Mouse (Mus musculus): ENCODE results near the gene Bbs7. TPM values are rescaled to one million over a fixed set of nuclear protein-coding genes. Genes with fewer than 3 reads are reported as not detected.

Bbs7 gene
- polyA plus RNA-seq (2014; fragmentation: Illumina TruSeq; extraction: RNeasy Lipid Tissue Mini Kit (QIAGEN cat#74804); ENCODE audit: low read depth, low replicate concordance) = 5.4 TPM

DNA sequence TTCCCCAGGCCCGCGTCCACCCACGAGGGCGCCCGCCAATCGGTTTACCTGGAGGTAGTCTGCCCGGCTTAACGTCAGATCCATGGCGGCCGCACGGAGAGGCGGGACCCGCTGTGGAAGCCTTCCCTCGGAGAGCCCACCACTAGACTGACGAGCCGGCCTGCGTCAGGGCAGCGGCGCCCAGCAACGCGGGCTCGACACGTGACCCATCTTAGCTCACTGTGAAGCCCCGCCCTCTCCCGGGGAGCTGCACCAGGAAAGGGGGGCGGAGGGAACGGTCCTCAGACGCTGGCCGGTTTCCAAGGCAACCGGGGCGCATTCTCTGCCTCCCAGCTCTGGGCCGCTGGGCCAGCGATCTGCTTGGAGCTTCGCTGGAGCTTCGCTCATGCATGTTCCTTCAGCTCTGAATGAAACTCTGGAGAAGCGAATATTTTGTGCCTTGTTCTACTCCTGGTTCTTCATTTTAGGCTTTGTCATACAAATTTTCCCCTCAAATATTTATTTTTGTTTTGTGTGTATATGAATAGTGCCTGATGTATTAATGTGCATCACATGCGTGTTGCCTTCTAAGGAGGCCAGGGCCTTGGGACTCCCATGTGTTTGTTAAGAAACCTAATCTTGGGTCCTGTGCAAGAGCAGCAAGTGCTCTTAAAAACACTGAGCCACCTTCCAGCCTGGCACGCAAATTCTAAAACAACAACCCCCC lies at the start of gene Bbs7:
Gene Bbs7, minus strand, starts transcription at position 276 of the 706 bp plus-strand sequence.

GRCm38 (mm10) chr3:36571827-36572378 lies 41.4 kb downstream of the Bbs7 start, which contains the start of gene Ccna2:
TSS of gene Ccna2 (minus strand) at chr3:36572150.

GRCm38 (mm10) chr3:36552406-36553047 lies 60.8 kb downstream of the Bbs7 start, which contains the start of gene Exosc9:
TSS of gene Exosc9 (plus strand) at chr3:36552606.

Other genes starting within 250 kb of the Bbs7 start
- 82.1 TPM for gene Anxa5, start 137.6 kb downstream of the Bbs7 start, polyA plus RNA-seq (2014; fragmentation: Illumina TruSeq; extraction: RNeasy Lipid Tissue Mini Kit (QIAGEN cat#74804); ENCODE audit: low read depth, low replicate concordance)
- gene 1810062G17Rik, start 137.5 kb downstream of the Bbs7 start, polyA plus RNA-seq (2014; fragmentation: Illumina TruSeq; extraction: RNeasy Lipid Tissue Mini Kit (QIAGEN cat#74804); ENCODE audit: low read depth, low replicate concordance) = not detected
- not detected for gene Gm11549, start 91.7 kb downstream of the Bbs7 start, polyA plus RNA-seq (2014; fragmentation: Illumina TruSeq; extraction: RNeasy Lipid Tissue Mini Kit (QIAGEN cat#74804); ENCODE audit: low read depth, low replicate concordance)
- gene Exosc9, start 60.9 kb downstream of the Bbs7 start, polyA plus RNA-seq (2014; fragmentation: Illumina TruSeq; extraction: RNeasy Lipid Tissue Mini Kit (QIAGEN cat#74804); ENCODE audit: low read depth, low replicate concordance) = 41.5 TPM
- 1.7 TPM for gene Ccna2, start 41.3 kb downstream of the Bbs7 start, polyA plus RNA-seq (2014; fragmentation: Illumina TruSeq; extraction: RNeasy Lipid Tissue Mini Kit (QIAGEN cat#74804); ENCODE audit: low read depth, low replicate concordance)
- 2.5 TPM for gene Trpc3, start 76.7 kb upstream of the Bbs7 start, polyA plus RNA-seq (2014; fragmentation: Illumina TruSeq; extraction: RNeasy Lipid Tissue Mini Kit (QIAGEN cat#74804); ENCODE audit: low read depth, low replicate concordance)
- 49.2 TPM for gene 4932438A13Rik, start 249.6 kb upstream of the Bbs7 start, polyA plus RNA-seq (2014; fragmentation: Illumina TruSeq; extraction: RNeasy Lipid Tissue Mini Kit (QIAGEN cat#74804); ENCODE audit: low read depth, low replicate concordance)